Mouse (Mus musculus): ENCODE measurements around the gene B430306N03Rik. TPM values are rescaled to one million over a fixed set of nuclear protein-coding genes. Genes with fewer than 3 reads are reported as not detected.
"Not testable (repeated sequence)": the region's sequence is repeated elsewhere in the genome, so short reads cannot be mapped to it uniquely, and the experiment has no call there.

The B430306N03Rik gene
- polyA plus RNA-seq, 1 experiment from 2014 or later, result not detected

GRCm38 (mm10) chr17:48350681-48351193 is 34.8 kb downstream of the B430306N03Rik start:
- H3K27ac ChIP-seq (replicated peaks; ENCODE audit: low read depth, low read length), result no peak overlapping the region

GRCm38 (mm10) chr17:48352976-48353375 is 37.0 kb downstream of the B430306N03Rik start:
- H3K36me3 ChIP-seq (replicated peaks; ENCODE audit: control insufficient read depth, insufficient read depth, low read depth, low read length); DNase-seq (ENCODE audit: low spot score); H3K27me3 ChIP-seq (ENCODE audit: control insufficient read depth, insufficient read depth, low read length); ATAC-seq (replicated peaks; ENCODE audit: insufficient number of reproducible peaks, low FRiP score, low TSS enrichment, low read depth); H3K27ac ChIP-seq (replicated peaks; ENCODE audit: low read depth, low read length); H3K9ac ChIP-seq (replicated peaks; ENCODE audit: low read length); H3K9me3 ChIP-seq (replicated peaks; ENCODE audit: control insufficient read depth, low read length); H3K4me1 ChIP-seq (ENCODE audit: control insufficient read depth, insufficient read depth, low read length); H3K4me3 ChIP-seq (ENCODE audit: low read depth, low read length); H3K4me2 ChIP-seq (ENCODE audit: low read depth, low read length): not testable (repeated sequence)
- WGBS, result 74% methylated on average over 7 of the region's 7 CpGs

More at GRCm38 (mm10) chr17:48350681-48351193, 34.8 kb downstream of the B430306N03Rik start:
- H3K36me3 ChIP-seq (replicated peaks; ENCODE audit: control insufficient read depth, insufficient read depth, low read depth, low read length), result no peaks in the 10 kb centered on the region
- no peak overlapping the region for H3K4me3 ChIP-seq (ENCODE audit: low read depth, low read length)
- H3K4me2 ChIP-seq (ENCODE audit: low read depth, low read length), result no peak overlapping the region
- no peaks in the 10 kb centered on the region for H3K9me3 ChIP-seq (replicated peaks; ENCODE audit: control insufficient read depth, low read length)
- H3K4me1 ChIP-seq (ENCODE audit: control insufficient read depth, insufficient read depth, low read length), result no peaks in the 10 kb centered on the region
- H3K27me3 ChIP-seq (ENCODE audit: control insufficient read depth, insufficient read depth, low read length), result no peaks in the 10 kb centered on the region
- 67% methylated on average over 5 of the region's 5 CpGs for WGBS
- H3K9ac ChIP-seq (replicated peaks; ENCODE audit: low read length), result no peak overlapping the region
- no peak for DNase-seq (ENCODE audit: low spot score)
- ATAC-seq (replicated peaks; ENCODE audit: insufficient number of reproducible peaks, low FRiP score, low TSS enrichment, low read depth), result no peak

GRCm38 (mm10) chr17:48355822-48356221 is 39.9 kb downstream of the B430306N03Rik start:
- no peak overlapping the region for H3K4me2 ChIP-seq (ENCODE audit: low read depth, low read length)
- no peak overlapping the region for H3K27ac ChIP-seq (replicated peaks; ENCODE audit: low read depth, low read length)
- no peak overlapping the region for H3K9ac ChIP-seq (replicated peaks; ENCODE audit: low read length)
- ATAC-seq (replicated peaks; ENCODE audit: insufficient number of reproducible peaks, low FRiP score, low TSS enrichment, low read depth) (no peak), DNase-seq (ENCODE audit: low spot score) (no peak)
- no peaks in the 10 kb centered on the region for H3K36me3 ChIP-seq (replicated peaks; ENCODE audit: control insufficient read depth, insufficient read depth, low read depth, low read length)
- no peaks in the 10 kb centered on the region for H3K4me1 ChIP-seq (ENCODE audit: control insufficient read depth, insufficient read depth, low read length)
- 88% methylated on average over 3 of the region's 3 CpGs for WGBS
- no peak overlapping the region for H3K4me3 ChIP-seq (ENCODE audit: low read depth, low read length)
- no peaks in the 10 kb centered on the region for H3K9me3 ChIP-seq (replicated peaks; ENCODE audit: control insufficient read depth, low read length)
- H3K27me3 ChIP-seq (ENCODE audit: control insufficient read depth, insufficient read depth, low read length), result no peaks in the 10 kb centered on the region

GRCm38 (mm10) chr17:48357892-48358291 is 42.0 kb downstream of the B430306N03Rik start:
- Histone ChIP-seq H3K4me3 (ENCODE audit: low read depth, low read length) (no peak overlapping the region), H3K9ac (replicated peaks; ENCODE audit: low read length) (no peak overlapping the region), H3K36me3 (replicated peaks; ENCODE audit: control insufficient read depth, insufficient read depth, low read depth, low read length) (no peaks in the 10 kb centered on the region), H3K4me2 (ENCODE audit: low read depth, low read length) (no peak overlapping the region), H3K9me3 (replicated peaks; ENCODE audit: control insufficient read depth, low read length) (no peaks in the 10 kb centered on the region), H3K27me3 (ENCODE audit: control insufficient read depth, insufficient read depth, low read length) (no peaks in the 10 kb centered on the region), H3K27ac (replicated peaks; ENCODE audit: low read depth, low read length) (no peak overlapping the region), H3K4me1 (ENCODE audit: control insufficient read depth, insufficient read depth, low read length) (no peaks in the 10 kb centered on the region)
- ATAC-seq (replicated peaks; ENCODE audit: insufficient number of reproducible peaks, low FRiP score, low TSS enrichment, low read depth) (no peak), DNase-seq (ENCODE audit: low spot score) (no peak)
- WGBS, result 53% methylated on average over 2 of the region's 2 CpGs

- Histone ChIP-seq H3K36me3 (replicated peaks; ENCODE audit: control insufficient read depth, insufficient read depth, low read depth, low read length) (no peaks in the 10 kb centered on the region), H3K4me2 (ENCODE audit: low read depth, low read length) (no peak within 1 kb of the TSS), H3K9ac (replicated peaks; ENCODE audit: low read length) (no peak within 1 kb of the TSS), H3K27ac (replicated peaks; ENCODE audit: low read depth, low read length) (no peak within 1 kb of the TSS), H3K27me3 (ENCODE audit: control insufficient read depth, insufficient read depth, low read length) (no peaks in the 10 kb centered on the region), H3K4me1 (ENCODE audit: control insufficient read depth, insufficient read depth, low read length) (no peaks in the 10 kb centered on the region), H3K9me3 (replicated peaks; ENCODE audit: control insufficient read depth, low read length) (no peaks in the 10 kb centered on the region), H3K4me3 (ENCODE audit: low read depth, low read length) (no peak within 1 kb of the TSS)
- DNase-seq (ENCODE audit: low spot score), result no peak
- no peak for ATAC-seq (replicated peaks; ENCODE audit: insufficient number of reproducible peaks, low FRiP score, low TSS enrichment, low read depth)
- 76% methylated on average over 7 of the region's 7 CpGs for WGBS
Measured at GRCm38 (mm10) chr17:48359616-48360015, 43.7 kb downstream of the B430306N03Rik start, which contains the start of gene Treml1. Gene Treml1, plus strand, starts transcription at chr17:48359916.

GRCm38 (mm10) chr17:48360462-48360861 is 44.5 kb downstream of the B430306N03Rik start:
- Histone ChIP-seq H3K4me2 (ENCODE audit: low read depth, low read length) (no peak overlapping the region), H3K4me1 (ENCODE audit: control insufficient read depth, insufficient read depth, low read length) (no peaks in the 10 kb centered on the region), H3K9ac (replicated peaks; ENCODE audit: low read length) (no peak overlapping the region), H3K9me3 (replicated peaks; ENCODE audit: control insufficient read depth, low read length) (no peaks in the 10 kb centered on the region), H3K27me3 (ENCODE audit: control insufficient read depth, insufficient read depth, low read length) (no peaks in the 10 kb centered on the region), H3K27ac (replicated peaks; ENCODE audit: low read depth, low read length) (no peak overlapping the region), H3K4me3 (ENCODE audit: low read depth, low read length) (no peak overlapping the region), H3K36me3 (replicated peaks; ENCODE audit: control insufficient read depth, insufficient read depth, low read depth, low read length) (no peaks in the 10 kb centered on the region)
- WGBS, result 80% methylated on average over 4 of the region's 4 CpGs
- DNase-seq (ENCODE audit: low spot score) (no peak), ATAC-seq (replicated peaks; ENCODE audit: insufficient number of reproducible peaks, low FRiP score, low TSS enrichment, low read depth) (no peak)

GRCm38 (mm10) chr17:48362346-48362745 is 46.4 kb downstream of the B430306N03Rik start:
- Histone ChIP-seq H3K27me3 (ENCODE audit: control insufficient read depth, insufficient read depth, low read length) (no peaks in the 10 kb centered on the region), H3K36me3 (replicated peaks; ENCODE audit: control insufficient read depth, insufficient read depth, low read depth, low read length) (no peaks in the 10 kb centered on the region), H3K9me3 (replicated peaks; ENCODE audit: control insufficient read depth, low read length) (no peaks in the 10 kb centered on the region), H3K4me3 (ENCODE audit: low read depth, low read length) (no peak overlapping the region), H3K4me2 (ENCODE audit: low read depth, low read length) (no peak overlapping the region), H3K27ac (replicated peaks; ENCODE audit: low read depth, low read length) (no peak overlapping the region), H3K9ac (replicated peaks; ENCODE audit: low read length) (no peak overlapping the region), H3K4me1 (ENCODE audit: control insufficient read depth, insufficient read depth, low read length) (no peaks in the 10 kb centered on the region)
- ATAC-seq (replicated peaks; ENCODE audit: insufficient number of reproducible peaks, low FRiP score, low TSS enrichment, low read depth) (no peak), DNase-seq (ENCODE audit: low spot score) (no peak)
- WGBS, result 81% methylated on average over 3 of the region's 3 CpGs

GRCm38 (mm10) chr17:48362966-48363365 is 47.0 kb downstream of the B430306N03Rik start:
- Histone ChIP-seq H3K36me3 (replicated peaks; ENCODE audit: control insufficient read depth, insufficient read depth, low read depth, low read length) (no peaks in the 10 kb centered on the region), H3K27me3 (ENCODE audit: control insufficient read depth, insufficient read depth, low read length) (no peaks in the 10 kb centered on the region), H3K4me1 (ENCODE audit: control insufficient read depth, insufficient read depth, low read length) (no peaks in the 10 kb centered on the region), H3K27ac (replicated peaks; ENCODE audit: low read depth, low read length) (no peak overlapping the region), H3K9ac (replicated peaks; ENCODE audit: low read length) (no peak overlapping the region), H3K4me2 (ENCODE audit: low read depth, low read length) (no peak overlapping the region), H3K9me3 (replicated peaks; ENCODE audit: control insufficient read depth, low read length) (no peaks in the 10 kb centered on the region), H3K4me3 (ENCODE audit: low read depth, low read length) (no peak overlapping the region)
- ATAC-seq (replicated peaks; ENCODE audit: insufficient number of reproducible peaks, low FRiP score, low TSS enrichment, low read depth), result no peak
- 94% methylated on average over 8 of the region's 8 CpGs for WGBS
- DNase-seq (ENCODE audit: low spot score), result no peak

Data from embryonic facial prominence, embryonic 11.5 days (tissue).